Mouse (Mus musculus) forebrain, embryonic 14.5 days (tissue): ENCODE data around the gene Nqo2. TPM values are rescaled to one million over a fixed set of nuclear protein-coding genes. Genes with fewer than 3 reads are reported as not detected.
"Not testable (repeated sequence)": the region's sequence is repeated elsewhere in the genome, so short reads cannot be mapped to it uniquely, and the experiment has no call there.

ENCODE experiments used
- ATAC-seq: fragments of 200-750 bp; cut with Nextera tagmentation; 2 replicates; pipeline ENCODE4 v1.8.0; 2017; ENCODE audit warnings: mild to moderate bottlenecking, moderate library complexity
- DNase-seq: peaks from one replicate; pipeline ENCODE4 v3.0.0-alpha.2; 2015; ENCODE audit warnings: low spot score
- H3K27ac ChIP-seq: fragments of 300-500 bp; sonication (generic); 2 replicates; pipeline ENCODE4 v1.5.1; 2014; ENCODE audit warnings: low read depth, mild to moderate bottlenecking, control low read depth, low read length, moderate library complexity
- H3K27me3 ChIP-seq: fragments of 300-500 bp; sonication (generic); replicated peaks from 2 replicates; pipeline ENCODE4 v1.6.1; 2014; ENCODE audit warnings: low read length, control low read depth, mixed read lengths; ENCODE audit not compliant: control insufficient read depth, insufficient read depth
- H3K36me3 ChIP-seq: fragments of 300-500 bp; sonication (generic); 2 replicates; pipeline ENCODE4 v1.6.1; 2014; ENCODE audit warnings: low read length, control low read depth; ENCODE audit not compliant: control insufficient read depth, insufficient read depth
- H3K4me1 ChIP-seq: fragments of 300-500 bp; sonication (generic); 2 replicates; pipeline ENCODE4 v1.6.1; 2014; ENCODE audit warnings: antibody characterized with exemption, low read length, control low read depth; ENCODE audit not compliant: control insufficient read depth, insufficient read depth
- H3K4me2 ChIP-seq: fragments of 300-500 bp; sonication (generic); 2 replicates; pipeline ENCODE4 v1.6.1; 2014; ENCODE audit warnings: mild to moderate bottlenecking, control low read depth, low read length
- H3K4me3 ChIP-seq: fragments of 300-500 bp; sonication (generic); 2 replicates; pipeline ENCODE4 v1.5.1; 2014; ENCODE audit warnings: low read depth, low read length, control low read depth
- H3K9ac ChIP-seq: fragments of 300-500 bp; sonication (generic); 2 replicates; pipeline ENCODE4 v1.6.1; 2014; ENCODE audit warnings: mild to moderate bottlenecking, low read length, control low read depth, moderate library complexity
- H3K9me3 ChIP-seq: fragments of 300-500 bp; sonication (generic); replicated peaks from 2 replicates; pipeline ENCODE4 v1.6.1; 2016; ENCODE audit warnings: low read length, control low read depth, mixed read lengths; ENCODE audit not compliant: control insufficient read depth
- WGBS: fragments of 180-500 bp; shearing (Covaris S2); extraction: QIAGEN DNeasy Blood & Tissue Kit; methylation state at CpG from one replicate; pipeline ENCODE4 v1.1.7; 2014; 5-methylcytosine and 5-hydroxymethylcytosine counted together
- polyA plus RNA-seq: library from polyadenylated mRNA; unstranded; fragments of >200 nt; fragmentation: Nextera tagmentation; extraction: Ambion mirVana; gene quantifications from 2 replicates; pipeline ENCODE4 v1.2.1, GENCODE M21; 2014

The Nqo2 gene
- 5.2 and 7.4 TPM in 2 replicates for polyA plus RNA-seq

DNA sequence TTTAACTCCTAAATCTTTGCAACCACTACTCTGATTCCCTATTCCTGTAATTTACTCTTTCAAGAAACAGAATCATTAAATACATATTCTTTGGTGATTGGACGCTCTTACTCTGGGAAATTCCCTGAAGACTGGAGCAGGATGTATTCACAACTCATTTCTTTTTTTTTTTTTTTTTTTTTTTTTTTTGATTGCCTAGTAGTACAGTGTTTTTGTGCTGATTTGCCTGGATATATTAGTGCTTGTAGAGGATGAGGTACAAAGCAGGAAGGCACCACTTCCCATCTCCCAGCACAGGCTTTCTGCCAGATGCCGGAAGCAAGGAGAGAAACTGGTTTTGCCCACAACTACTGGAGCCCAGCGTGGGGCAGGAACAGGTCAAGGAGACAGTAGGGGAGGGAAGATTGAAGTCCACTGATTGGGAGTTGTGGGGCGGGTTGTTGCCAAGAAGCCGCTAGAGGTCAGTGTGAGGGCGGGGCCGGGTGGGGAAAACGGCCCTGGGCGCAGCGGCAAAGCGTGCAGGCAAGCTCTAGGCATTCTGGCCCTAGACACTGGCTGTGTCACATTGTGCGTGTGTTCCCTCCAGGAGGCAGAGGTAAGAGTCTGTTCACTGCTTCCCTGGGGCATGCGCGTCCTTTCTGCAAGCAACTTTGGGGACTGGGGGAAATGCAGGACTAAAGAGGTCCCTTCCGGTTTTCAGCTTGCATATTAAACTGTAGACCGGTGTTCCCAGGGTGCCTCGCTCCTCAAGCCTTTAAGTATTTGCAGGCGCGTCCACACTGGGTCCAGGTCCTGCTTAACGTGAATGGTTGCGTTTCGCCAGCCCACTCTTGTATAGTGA is at the start of gene Nqo2:
Gene Nqo2 (plus strand): TSS at position 482 of the 841 bp plus-strand sequence.
- no peak within 1 kb of the TSS; the same call in 1 of the 2 replicates for H3K27ac ChIP-seq
- ATAC-seq: peak; percentile 87
- H3K36me3 ChIP-seq: no peaks in the 10 kb centered on the region
- no peaks in the 10 kb centered on the region for H3K9me3 ChIP-seq
- DNase-seq: peak; percentile 76
- peak within 1 kb of the TSS; percentile 64 for H3K9ac ChIP-seq
- peak within 1 kb of the TSS; percentile 74 for H3K4me2 ChIP-seq
- peak within 1 kb of the TSS; percentile 41 for H3K4me3 ChIP-seq
- H3K27me3 ChIP-seq: no peaks in the 10 kb centered on the region
- WGBS: 3% methylated on average over 21 of the region's 22 CpGs
- H3K4me1 ChIP-seq: 0 out of 2 replicates have a peak, but pooled peaks cover 3% of the 10 kb centered on the region

DNA sequence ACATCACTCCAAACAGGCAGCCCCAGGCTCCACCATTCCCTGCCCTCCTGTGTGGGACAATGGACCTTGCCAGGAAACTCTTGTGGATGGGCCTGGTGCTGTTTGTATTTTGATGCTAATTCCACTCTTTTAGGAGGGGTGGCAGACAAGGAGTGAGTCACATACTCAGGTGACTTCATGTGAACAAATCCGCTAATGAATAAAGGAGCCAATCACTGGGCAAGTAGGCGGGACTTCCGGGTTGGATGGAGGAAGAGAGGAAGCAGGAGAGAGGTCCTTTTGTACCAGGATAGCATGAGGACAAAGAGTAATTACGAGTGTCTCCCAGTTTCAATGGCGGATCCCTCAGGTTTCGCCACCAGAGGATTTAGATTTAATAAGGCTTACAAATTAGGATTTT is 43.4 kb upstream of the Nqo2 start:
- no peak for DNase-seq
- H3K4me1 ChIP-seq: no peaks in the 10 kb centered on the region

DNA sequence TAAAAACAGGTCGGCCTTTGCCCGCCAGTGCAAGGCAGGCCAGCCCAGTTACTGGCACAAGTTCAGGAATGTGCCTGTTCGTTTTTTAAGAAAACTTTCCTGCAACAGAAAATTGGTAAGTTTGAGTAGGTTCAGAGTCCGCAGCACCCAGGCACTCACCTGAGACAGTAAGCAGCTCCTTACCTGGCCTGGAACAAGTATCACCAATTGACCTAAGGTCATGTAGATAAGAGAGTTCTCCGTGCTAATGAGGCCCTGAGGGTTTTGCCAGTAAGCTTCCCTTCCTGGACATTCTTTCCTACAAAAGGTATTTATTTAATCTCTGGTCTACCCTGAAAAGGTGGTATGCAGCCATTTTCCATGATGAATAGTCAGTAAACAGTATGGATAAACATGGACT is 42.8 kb upstream of the Nqo2 start:
- Histone ChIP-seq H3K9ac (no peak overlapping the region), H3K4me2 (no peak overlapping the region), H3K4me1 (no peaks in the 10 kb centered on the region), H3K36me3 (peaks cover 12% of the 10 kb centered on the region), H3K27me3 (no peaks in the 10 kb centered on the region), H3K9me3 (no peaks in the 10 kb centered on the region), H3K27ac (no peak overlapping the region), H3K4me3 (no peak overlapping the region)
- DNase-seq: no peak
- ATAC-seq: no peak
- WGBS: 81% methylated on average over 5 of the region's 5 CpGs

More for the DNA sequence above, 43.4 kb upstream of the Nqo2 start:
- no peaks in the 10 kb centered on the region for H3K27me3 ChIP-seq
- ATAC-seq: no peak
- H3K9me3 ChIP-seq: no peaks in the 10 kb centered on the region
- no peak overlapping the region for H3K27ac ChIP-seq
- 86% methylated on average over 6 of the region's 6 CpGs for WGBS
- H3K4me2 ChIP-seq: no peak overlapping the region
- H3K4me3 ChIP-seq: no peak overlapping the region
- peaks cover 12% of the 10 kb centered on the region for H3K36me3 ChIP-seq
- H3K9ac ChIP-seq: no peak overlapping the region

DNA sequence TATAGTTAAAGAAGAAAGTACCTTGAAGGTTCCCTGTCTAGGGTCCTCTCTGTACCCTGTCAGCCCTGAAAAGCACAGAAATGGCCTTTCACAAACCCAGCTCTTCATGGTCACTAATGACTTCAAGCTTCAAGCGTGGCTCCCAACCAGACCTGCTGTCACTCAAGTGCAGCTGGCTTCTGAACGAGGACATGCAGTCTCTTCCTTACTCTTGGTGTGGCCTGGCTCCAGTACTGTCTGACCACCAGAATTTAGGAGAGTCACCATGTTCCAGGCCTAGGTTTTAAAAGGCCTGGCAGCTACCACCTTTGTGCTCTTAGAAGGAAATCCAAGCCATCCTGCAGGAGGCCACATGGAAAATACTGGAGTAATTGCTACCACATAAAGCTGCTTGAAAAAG is 34.2 kb upstream of the Nqo2 start:
- Histone ChIP-seq H3K4me1 (0 out of 2 replicates have a peak, but pooled peaks cover under 1% of the 10 kb centered on the region), H3K27me3 (no peaks in the 10 kb centered on the region), H3K9me3 (no peaks in the 10 kb centered on the region), H3K4me3 (no peak overlapping the region), H3K4me2 (no peak overlapping the region), H3K36me3 (no peaks in the 10 kb centered on the region), H3K27ac (no peak overlapping the region), H3K9ac (no peak overlapping the region)
- DNase-seq: no peak
- no peak for ATAC-seq
- WGBS: 82% methylated on average over 2 of the region's 2 CpGs

DNA sequence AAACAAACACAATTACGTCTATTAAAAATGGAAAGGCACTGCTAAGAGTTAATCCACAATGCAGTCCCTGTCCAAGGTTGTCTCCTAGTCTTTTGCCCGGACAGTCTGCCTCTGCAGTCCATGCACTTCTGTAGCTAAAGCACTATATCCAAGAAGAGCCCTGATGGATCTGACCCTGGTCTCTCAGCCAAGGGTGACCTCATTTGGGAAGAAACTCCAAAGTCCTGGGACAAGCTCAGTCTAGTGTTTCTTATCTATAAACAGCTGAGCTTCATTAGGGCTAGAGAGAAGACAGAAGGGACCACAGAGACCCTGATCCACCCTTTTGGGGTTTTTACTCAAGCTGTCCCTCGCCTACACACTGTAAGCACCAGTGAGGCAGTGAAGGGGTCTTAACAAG is 33.6 kb upstream of the Nqo2 start:
- WGBS: 88% methylated on average over 3 of the region's 3 CpGs
- no peaks in the 10 kb centered on the region for H3K36me3 ChIP-seq
- no peak overlapping the region for H3K9ac ChIP-seq
- no peak for ATAC-seq
- no peak for DNase-seq
- no peak overlapping the region for H3K27ac ChIP-seq
- 0 out of 2 replicates have a peak, but pooled peaks cover 2% of the 10 kb centered on the region for H3K4me1 ChIP-seq
- H3K27me3 ChIP-seq: no peaks in the 10 kb centered on the region
- no peak overlapping the region for H3K4me3 ChIP-seq
- no peak overlapping the region for H3K4me2 ChIP-seq
- H3K9me3 ChIP-seq: no peaks in the 10 kb centered on the region

DNA sequence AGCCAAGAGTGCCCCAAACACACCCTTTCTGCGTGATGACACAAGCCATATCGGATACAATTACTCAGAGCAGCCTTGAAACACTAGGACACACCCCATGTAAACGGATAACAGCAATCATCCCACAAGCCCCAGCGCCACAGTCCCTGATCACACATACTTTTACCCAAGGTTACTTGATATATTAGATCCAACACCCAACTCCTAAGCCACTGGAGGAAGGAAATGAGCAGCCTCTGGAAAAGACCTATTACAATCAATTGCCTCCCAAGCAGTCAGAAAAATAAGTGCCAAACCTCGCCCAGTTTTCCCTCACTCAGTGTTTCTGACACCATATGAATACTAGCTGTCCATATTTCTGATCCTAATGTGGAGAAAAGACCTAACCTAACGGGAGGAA is 29.7 kb upstream of the Nqo2 start:
- no peak overlapping the region for H3K9ac ChIP-seq
- no peak overlapping the region for H3K4me3 ChIP-seq
- H3K27me3 ChIP-seq: no peaks in the 10 kb centered on the region
- H3K36me3 ChIP-seq: no peaks in the 10 kb centered on the region
- WGBS: 82% methylated on average over 6 of the region's 6 CpGs
- H3K9me3 ChIP-seq: no peaks in the 10 kb centered on the region
- DNase-seq: no peak
- ATAC-seq: no peak
- 0 out of 2 replicates have a peak, but pooled peaks cover 2% of the 10 kb centered on the region for H3K4me1 ChIP-seq
- H3K27ac ChIP-seq: no peak overlapping the region
- H3K4me2 ChIP-seq: peak overlapping the region; percentile 87; the same call in 1 of the 2 replicates

DNA sequence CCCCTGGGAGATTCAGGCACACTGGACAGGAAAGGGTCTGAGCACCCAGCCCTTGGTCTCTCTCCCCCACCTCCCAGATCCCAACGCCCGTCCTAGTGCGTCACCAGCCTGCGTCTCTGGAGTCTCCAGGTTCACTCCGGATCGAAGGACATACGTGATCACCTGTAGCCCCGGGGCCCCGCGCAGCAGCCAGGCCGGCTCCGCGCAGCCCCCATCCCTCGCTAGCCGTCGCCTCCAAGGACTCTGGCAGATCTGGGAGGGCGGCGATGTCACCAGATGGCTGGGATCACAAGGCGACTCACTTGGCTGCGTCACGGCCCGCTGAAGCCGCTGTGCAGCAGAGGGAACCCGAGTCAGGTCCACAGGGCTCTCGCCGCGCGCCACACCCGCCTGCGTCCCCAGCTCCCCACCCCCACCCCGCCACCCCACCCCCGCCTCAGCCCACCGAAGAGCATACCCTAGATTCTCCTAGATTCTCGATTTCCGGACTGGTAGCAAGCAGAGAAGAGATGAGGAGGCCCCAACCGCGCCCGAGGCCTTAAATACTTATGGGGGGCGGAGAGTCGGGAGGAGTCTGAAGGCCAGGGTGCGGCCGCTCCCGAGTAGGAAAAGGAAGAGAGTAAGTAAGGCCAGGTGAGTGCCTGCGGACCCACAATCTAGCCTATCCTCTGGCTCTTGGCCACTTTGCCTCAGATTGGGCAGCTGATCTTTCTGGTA is 28.9 kb upstream of the Nqo2 start:
- H3K9me3 ChIP-seq: no peaks in the 10 kb centered on the region
- peak overlapping the region; percentile 79 for H3K9ac ChIP-seq
- ATAC-seq (peak; percentile 87), DNase-seq (peak; percentile 56)
- WGBS: under 1% methylated on average over 44 of the region's 44 CpGs
- H3K4me2 ChIP-seq: peak overlapping the region; percentile 87
- H3K4me3 ChIP-seq: peak overlapping the region; percentile 50
- H3K27ac ChIP-seq: no peak overlapping the region
- H3K4me1 ChIP-seq: 0 out of 2 replicates have a peak, but pooled peaks cover 2% of the 10 kb centered on the region
- H3K36me3 ChIP-seq: no peaks in the 10 kb centered on the region
- no peaks in the 10 kb centered on the region for H3K27me3 ChIP-seq

DNA sequence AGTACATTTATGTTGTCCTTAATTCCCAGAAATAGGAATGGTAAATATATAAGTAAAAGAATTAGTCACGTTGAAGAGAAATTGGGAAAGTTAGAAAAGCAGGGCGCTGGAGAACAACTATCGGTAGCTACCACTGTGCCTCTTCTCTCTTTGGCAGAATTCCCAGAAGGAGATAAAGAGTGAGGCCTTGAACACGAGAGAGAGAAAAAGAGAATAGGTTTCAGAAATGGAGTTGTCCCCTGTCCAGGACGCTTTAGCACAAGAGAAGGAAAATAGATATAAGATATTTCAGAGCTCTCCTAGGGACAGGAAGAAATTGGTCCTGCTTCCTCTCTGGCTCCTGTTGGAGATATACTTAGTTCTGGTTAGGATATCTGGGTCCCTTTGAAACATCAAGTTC is 27.3 kb upstream of the Nqo2 start:
- Histone ChIP-seq H3K9me3 (no peaks in the 10 kb centered on the region), H3K9ac (no peak overlapping the region), H3K4me1 (0 out of 2 replicates have a peak, but pooled peaks cover 2% of the 10 kb centered on the region), H3K4me2 (no peak overlapping the region), H3K4me3 (no peak overlapping the region), H3K36me3 (no peaks in the 10 kb centered on the region), H3K27me3 (no peaks in the 10 kb centered on the region), H3K27ac (no peak overlapping the region)
- no peak for DNase-seq
- 60% methylated on average over 5 of the region's 5 CpGs for WGBS
- no peak for ATAC-seq

DNA sequence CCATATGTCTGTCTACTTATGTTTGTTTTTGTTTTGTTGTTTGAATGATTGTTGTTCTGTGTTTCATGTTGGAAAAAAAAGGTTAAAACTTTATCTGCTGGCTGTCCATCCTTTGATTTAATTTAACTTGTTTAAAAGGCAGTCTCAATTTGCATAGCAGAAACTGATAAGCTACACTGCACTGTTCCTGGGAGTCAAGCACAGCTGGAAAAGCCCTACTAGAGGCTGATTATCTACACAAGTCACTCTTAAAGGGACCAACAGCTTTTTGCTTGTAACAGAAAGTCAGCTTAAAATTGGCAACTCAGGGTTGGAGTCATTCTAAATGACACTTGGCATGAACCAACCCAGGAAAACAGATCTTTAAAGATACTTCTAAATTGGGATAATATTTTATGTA is 26.9 kb upstream of the Nqo2 start:
- H3K9ac ChIP-seq, H3K36me3 ChIP-seq, H3K4me1 ChIP-seq, H3K27ac ChIP-seq, H3K4me3 ChIP-seq, H3K27me3 ChIP-seq, DNase-seq, H3K4me2 ChIP-seq, ATAC-seq, H3K9me3 ChIP-seq: not testable (repeated sequence)
